Mouse (Mus musculus) monocyte, adult 5-6 weeks (primary cell): ENCODE results near the gene Ints6. TPM values are rescaled to one million over a fixed set of nuclear protein-coding genes. Genes with fewer than 3 reads are reported as not detected.
"Not testable (repeated sequence)": the region's sequence is repeated elsewhere in the genome, so short reads cannot be mapped to it uniquely, and the experiment has no call there.

ENCODE experiments used
- ATAC-seq: fragments of 153-309, 156-312 bp; replicated peaks from 2 replicates; pipeline ENCODE4 v1.8.0; 2017; ENCODE audit warnings: mild to moderate bottlenecking; ENCODE audit not compliant: low TSS enrichment, insufficient number of reproducible peaks, severe bottlenecking, poor library complexity, low FRiP score
- total RNA-seq: library from RNA; stranded (forward); fragments of 200-1000, 200-491, 200-594 nt; gene quantifications from 3 replicates; pipeline ENCODE4 v1.2.3, GENCODE M21; 2017

Ints6 gene
- total RNA-seq, 1 experiment from 2014 or later: 83.5 TPM

DNA sequence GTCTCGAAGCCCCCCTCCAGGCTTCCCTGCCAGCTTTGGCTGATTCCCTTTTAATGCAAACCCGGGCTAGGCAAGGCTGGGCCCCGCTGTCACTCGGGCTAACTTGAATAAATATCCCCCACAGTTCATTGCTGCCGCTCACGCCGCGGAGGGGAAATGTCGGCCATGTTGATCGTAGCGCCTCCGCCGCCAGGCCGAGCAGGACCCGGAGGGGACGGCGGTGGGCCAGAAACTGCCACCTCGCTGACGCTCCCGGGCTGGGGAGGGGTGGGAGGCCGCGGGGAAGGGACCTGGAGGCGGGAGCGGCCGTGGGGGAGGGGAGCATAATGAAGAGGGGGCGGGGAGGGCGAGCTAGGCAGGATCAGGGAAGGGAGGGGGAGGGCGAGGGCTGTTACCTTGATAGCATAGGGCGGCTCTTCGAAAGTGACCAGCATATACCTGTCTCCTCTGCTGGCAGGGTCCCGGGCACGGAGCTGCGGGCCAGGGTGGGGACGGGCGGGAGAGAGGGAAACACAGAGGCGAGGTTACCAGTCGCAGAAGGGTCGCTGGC lies 1.1 kb downstream of the Ints6 start:
- peak; percentile 32 for ATAC-seq

DNA sequence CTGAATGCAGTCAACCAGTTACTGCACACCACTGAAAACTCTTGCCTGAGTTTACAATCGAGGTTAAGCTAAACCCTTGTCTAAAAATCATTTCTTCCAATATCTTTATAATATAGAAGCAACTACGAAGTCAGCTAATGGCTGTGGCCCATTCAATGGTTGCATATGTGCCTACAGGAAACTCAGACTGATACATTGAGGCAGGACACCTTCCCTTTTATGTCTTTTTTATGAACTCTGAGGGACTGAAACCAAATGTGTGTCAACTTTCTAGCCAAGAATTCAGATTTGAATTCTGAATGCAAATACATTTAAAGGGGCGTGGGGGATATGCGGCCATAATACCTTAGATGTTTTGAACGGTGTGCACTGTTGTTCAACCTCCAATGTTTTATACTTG lies 2.3 kb downstream of the Ints6 start:
- no peak for ATAC-seq

DNA sequence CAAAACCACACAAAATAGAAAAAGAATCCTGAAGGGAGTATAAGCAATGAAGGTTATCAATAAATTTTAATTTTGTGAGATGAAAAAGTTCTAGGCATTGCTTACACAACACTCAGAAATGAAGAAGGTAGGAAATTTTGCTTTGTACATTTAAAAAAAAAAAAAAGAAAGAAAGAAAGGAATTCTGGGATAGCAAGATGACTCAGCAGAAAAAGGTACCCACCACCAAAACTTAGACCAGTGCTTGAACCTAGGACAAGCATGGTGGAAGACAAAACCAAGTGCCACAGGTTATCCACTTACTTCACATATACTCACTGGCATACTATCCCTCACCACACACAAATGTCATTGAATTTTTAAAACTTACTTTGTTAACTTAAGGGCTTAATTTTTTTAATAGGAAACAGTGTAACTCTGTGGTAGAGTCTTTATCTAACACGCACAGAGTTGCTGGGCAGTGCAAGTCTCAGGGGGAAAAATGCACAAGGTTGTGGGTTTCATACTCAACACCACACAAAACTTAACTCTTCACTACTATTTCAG lies 5.8 kb downstream of the Ints6 start:
- ATAC-seq: no peak

DNA sequence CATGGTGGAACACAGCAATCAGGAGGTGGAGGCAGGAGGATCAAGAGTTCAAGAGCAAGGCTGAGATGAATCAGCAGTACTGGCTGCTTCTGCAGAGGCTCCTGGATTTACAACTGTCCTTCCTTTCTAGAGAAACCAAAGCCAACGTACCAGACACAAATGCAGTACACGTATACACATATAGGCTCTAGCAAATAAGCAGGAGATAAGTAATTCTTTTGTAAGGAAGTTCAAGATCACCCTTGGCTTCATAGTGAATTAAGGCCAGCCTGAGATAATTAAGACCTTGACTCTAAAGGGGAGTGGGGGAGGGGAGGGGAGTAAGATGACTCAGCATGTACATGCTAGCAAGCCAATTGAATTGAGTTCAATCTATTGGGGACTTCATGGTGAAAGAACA lies 9.5 kb downstream of the Ints6 start:
- ATAC-seq: no peak

DNA sequence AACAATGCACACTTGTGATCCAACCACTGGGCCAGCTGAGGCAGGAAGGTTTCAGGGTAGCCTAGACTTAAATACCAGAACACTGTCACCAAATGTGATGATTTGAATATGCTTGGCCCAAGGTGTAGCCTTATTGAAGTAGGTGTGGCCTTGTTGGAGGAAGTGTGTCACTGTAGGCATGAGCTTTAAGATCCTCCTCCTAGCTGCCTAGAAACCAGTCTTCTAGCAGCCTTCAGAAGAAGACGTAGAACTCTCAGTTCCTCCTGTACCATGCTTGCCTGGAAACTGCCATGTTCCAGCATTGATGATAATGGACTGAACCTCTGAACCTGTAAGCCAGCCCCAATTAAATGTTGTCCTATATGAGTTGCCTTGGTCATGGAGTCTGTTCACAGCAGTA lies 25.3 kb downstream of the Ints6 start:
- no peak for ATAC-seq

DNA sequence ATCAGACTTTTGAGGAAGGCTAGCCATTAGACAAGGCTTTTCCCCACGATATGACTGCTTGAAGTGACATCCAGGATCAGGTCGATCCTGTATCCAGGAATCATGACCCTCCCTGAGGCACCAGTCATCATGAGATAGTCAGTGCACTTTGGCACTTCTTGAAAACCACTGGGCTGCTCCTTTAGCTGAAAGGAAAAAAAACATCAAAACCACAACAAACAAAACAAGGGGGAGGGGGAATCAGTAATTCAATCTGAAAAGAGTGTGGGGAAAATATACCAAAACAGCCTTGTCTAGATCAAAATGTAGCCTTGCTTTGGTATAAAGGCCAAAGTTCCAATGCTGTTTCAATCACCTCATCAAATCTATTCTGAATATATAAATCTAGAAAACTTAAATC lies 27.3 kb downstream of the Ints6 start:
- no peak for ATAC-seq

DNA sequence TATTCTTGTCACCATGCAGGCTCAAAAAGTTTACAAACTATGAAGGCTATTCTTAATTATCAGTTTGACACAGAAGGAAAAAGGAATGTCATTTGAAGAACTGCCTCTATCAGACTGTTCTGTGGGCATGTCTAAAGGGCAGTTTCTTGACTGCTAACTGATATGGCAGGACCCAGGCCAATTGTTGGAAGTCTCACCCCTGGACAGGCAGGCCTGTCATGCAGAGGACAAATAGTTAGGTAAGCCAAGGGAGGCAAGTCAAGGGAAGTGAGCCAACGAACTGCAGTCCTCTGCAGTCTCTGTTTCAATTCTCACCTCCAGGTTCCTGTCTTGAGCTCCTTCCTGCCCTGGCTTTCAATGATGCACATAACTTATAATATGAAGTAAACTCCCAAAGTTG lies 29.1 kb downstream of the Ints6 start:
- no peak for ATAC-seq

DNA sequence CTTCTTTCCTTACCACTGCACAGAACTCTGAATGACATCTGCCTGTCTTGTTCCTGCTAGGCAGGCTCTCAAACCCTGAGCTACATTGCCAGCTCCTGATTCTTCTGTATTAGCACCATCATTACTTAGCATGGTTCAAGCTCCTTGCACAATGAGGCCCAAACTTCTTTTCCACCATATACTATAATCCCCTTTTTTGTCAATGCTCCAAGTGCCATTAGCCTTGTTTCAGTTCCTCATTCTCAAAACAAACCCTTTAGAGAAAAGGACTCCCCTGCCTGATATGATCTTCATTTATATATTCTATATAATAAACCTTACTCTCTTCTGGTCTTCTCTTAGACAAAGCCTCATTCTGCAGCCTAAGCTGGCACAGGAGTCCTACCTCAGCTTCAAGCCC lies 36.4 kb downstream of the Ints6 start:
- ATAC-seq: peak; percentile 56; the same call in 1 of the 2 replicates

DNA sequence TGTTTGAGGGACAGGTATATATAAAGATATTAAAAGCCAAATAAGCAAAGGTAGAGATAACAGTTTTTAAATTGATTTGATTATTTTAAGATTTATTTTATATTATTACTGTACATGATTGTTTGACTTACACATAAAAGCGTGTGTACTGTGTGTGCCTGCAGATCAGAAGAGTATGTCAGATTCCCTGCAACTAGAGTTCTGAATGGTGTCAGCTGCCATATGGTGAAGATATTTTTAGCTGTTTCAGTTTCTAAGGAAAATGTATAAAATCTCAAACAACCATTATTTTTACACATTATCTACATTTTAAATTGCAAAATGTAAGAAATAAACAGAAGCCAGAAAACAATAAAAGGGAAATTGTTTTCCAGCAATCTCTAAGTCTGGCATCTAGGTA lies 39.3 kb downstream of the Ints6 start:
- no peak for ATAC-seq

DNA sequence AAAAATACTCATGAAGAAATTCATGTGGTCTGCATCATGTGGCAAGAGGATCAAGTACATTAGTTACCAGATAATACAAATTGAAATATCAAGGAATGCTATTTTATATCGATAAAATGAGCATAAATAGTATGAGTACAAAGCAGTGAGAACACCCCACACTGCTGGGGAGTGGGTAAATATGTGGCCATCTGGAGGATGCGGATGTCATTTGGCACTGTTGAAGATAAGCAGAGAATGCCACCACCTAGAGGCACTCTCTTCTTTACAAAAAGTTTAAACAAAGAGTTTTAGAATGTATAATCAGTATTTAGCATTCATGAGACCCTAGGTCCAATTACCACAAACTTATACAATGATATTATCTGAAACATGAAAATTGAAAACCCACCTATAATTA lies 42.8 kb downstream of the Ints6 start:
- no peak for ATAC-seq

DNA sequence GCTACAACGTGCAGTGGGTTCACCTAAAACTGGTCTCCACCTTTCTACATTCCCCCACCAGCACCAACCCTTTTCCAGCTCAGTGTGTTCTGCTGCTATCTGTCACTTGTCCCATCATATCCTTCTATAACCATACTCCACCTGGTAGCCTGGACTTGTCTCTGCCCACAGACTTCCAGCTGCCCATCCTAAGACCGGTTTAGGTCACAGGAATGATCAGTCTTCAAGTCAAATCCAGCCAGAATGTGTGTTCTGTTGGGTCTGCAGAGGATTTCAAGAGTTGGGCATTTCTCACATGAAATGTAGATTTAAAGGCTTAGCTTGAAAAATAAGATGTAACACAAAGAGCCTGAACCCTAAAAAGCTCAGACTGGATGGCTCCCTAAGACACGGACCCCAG lies 87.3 kb downstream of the Ints6 start:
- no peak for ATAC-seq

DNA sequence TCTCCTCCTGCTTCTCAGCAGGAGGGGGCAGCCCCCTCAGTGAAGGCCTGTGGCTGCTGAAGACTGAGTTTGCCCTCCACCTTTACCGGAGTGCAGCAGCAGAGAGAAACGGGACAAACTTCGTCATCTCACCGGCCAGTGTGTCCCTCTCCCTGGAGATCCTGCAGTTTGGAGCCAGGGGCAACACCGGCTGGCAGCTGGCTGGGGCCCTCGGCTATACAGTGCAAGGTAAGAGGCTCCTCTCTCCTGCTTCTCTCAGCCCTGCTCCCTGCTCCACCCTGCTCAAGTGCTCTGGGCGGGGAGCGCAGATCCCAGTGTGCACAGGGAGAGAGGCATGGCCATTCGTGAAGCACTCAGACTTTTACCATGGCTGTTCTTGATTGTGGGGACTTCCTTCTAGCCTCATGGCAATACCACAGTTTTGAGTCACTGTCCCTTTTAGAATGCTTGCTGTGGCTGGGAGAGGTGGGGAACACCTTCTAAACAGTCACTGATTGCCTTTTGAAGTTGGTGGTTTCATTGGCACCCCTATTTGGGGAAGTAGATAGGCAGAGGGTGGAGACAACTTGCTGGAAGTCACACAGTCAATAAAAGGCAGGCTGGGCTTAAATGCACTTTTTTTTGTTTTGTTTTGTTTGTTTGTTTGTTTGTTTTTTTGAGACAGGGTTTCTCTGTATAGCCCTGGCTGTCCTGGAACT lies 95.8 kb downstream of the Ints6 start:
- peak; percentile 85 for ATAC-seq

DNA sequence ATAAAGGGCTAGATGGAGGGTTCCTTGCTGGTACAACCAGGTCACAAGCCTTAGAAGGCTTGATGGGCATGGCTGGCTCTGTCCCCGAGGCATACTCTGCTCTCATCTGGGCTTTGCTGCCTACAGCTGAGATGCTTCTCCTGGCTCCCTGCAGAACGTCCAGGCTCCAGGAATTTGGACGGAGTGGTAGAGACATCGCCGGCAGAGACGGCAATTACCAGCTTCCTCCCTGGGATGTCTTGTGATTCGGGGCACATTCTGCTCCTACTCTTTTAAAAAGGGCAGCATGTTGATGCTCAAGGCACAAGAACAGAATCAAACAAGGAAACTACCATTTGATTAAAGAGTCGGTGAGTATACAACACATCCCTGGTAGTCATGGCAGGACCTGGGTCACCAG lies 97.6 kb downstream of the Ints6 start, which contains the start of gene Serpine3:
TSS of gene Serpine3 (plus strand) at position 301 of the 400 bp plus-strand sequence.
- ATAC-seq: no peak

DNA sequence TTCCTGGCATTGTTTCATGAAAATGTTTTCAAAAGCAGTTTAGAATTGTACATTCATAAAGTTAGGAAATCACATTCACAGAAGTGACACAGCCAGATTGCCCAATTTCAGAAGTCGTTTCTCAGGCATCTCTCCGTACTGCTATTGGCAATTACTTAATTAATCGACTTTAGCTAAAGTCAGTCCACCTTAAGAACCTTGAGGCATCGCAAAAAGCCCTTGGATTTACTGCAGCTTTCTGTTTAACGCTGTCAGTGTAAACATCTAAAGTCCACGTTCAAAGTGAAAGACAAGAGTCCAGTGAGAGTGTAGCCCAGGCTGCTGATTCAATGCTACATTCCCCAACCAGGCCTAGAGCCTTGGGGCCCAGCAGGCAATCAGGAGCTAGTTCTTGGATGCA lies 98.6 kb downstream of the Ints6 start:
- no peak for ATAC-seq

DNA sequence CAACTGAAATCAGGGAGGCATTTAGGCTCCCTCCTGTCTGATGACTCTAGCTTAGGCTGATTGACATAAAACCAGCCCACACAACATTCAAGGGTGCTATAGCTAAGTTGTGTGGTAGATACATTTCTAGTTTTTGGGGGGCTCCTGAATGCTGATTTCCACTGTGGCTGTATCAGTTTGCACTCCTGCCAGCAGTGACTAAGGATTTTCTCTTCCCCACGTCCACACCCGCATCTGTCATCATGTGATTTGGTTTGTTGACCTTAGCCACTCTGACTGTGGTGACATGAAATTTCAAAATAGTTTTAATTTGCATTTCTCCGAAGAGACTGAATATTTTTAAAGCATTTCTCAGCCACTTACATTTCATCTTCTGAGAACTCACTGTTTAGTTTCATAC lies 103.5 kb downstream of the Ints6 start:
- peak; percentile 92; the same call in 1 of the 2 replicates for ATAC-seq

DNA sequence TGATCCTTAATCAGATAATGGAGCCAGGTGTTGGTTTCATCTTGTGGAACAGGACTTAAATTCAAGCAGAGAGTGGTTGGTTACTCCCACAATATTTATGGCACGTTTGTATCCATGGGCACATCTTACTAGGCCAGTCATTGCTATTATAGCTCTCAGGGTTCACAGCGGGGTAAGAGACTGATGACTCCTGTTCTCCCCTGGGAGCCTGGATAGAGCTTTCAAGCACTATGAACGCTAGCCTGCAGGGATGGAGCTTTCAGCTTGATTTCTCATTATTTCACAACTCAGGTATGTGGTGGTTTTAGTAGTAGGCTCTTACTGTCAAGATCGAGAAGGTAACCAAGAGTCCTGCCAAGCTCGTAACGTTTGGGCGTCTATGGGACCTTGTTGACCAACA lies 105.0 kb downstream of the Ints6 start:
- ATAC-seq: no peak

DNA sequence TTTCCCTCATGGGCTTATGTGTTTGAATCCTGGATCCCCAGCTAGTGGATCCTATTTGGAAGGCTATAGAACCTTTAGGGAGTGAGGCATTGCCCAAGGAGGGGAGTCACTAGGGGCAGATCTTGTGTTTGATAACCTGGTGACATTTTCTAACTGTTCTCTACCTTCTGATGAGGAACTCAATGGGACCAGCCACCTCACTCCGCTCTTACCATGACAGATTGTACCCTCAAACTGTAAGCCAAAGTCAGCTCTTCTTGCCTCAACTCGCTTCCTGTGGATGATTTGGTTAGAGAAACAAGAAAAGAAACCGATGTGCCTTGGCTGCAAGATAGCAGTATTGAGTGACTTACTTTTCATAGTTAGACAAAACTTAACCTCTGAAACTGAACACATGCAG lies 109.2 kb downstream of the Ints6 start:
- no peak for ATAC-seq

DNA sequence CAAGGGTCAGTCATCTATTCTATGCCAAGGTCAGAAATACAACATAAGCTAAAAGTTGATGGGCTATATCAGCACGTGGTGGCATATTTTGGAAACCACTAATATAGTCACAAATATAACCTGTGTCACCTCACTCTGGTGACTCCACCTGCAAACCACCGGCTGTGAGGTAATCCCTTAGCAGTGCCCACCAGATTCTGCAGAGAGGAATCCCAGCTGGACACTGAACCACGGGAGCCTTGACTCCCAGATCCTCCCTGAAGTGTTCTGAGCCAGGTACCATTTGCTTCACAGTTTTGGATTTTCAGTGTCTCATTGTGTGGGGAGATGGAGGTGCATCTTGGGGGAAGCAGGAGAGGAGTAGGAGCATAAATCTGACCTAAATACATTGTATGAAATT lies 110.6 kb downstream of the Ints6 start:
- ATAC-seq: no peak

DNA sequence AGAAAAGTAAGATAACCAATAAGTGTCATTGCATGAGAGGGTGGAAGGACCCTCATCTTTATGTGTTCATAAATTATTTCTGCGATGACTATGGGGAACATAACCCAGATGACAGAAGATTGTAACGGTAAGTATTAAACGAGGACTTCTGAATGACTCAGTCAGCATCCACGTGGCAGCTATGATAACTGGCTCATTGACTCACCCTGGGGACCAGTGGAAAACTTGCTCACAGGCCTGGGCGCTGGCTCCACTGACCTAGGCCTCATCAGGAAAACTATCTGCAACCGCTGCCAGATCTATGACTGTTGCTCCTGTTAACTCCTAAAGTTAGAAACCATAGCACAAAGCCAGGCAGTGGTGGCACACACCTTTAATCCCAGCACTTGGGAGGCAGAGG lies 112.6 kb downstream of the Ints6 start:
- ATAC-seq: no peak

DNA sequence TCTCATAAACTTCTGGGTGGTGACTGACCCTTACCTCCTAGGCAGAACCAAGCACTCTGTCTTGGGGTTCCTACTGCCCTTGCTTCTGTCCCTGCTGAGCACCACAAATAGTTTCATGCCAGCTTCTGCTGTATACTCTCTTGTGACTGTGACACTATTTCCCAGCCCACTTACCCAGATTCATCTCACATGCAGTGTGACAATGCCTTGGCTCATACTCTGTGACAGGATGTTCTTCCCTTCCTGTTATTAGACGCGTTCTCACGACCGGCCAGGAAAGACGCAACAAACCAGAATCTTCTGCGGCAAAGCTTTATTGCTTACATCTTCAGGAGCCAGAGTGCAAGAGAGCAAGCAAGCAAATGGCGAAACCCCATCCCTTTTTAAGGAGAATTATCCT lies 118.6 kb downstream of the Ints6 start:
- not testable (repeated sequence) for ATAC-seq
